In genomic region chr7:79660291-79661150, GRCm38 (mm10) we compare ENCODE assay signal across 8 mouse cellular contexts. TPM values are rescaled to one million over a fixed set of nuclear protein-coding genes. Genes with fewer than 3 reads are reported as not detected.
DNase-seq lines count a peak whose midpoint lies in the region; ATAC-seq and TF ChIP-seq lines count a peak whose summit lies in the region.

No protein-coding gene starts in this region.

- no peak for DNase-seq in heart, adult 2 months
- DNase-seq in heart, postnatal 4 days = no peak
- peak; percentile 34 for DNase-seq in neural tube, embryonic 11.5 days (ENCODE audit: low spot score)
- DNase-seq in ovary, postnatal 36 days (ENCODE audit: low spot score) = no peak
- no peak for DNase-seq in layer of hippocampus, adult 9-11 months

- H3K27ac ChIP-seq in heart, adult 2 months = no peak overlapping the region
- H3K27ac ChIP-seq in embryonic facial prominence, embryonic 13.5 days = peak overlapping the region; percentile 48
- H3K27ac ChIP-seq in intestine, postnatal 0 days (ENCODE audit: low read depth, low read length) = no peak overlapping the region
- H3K27ac ChIP-seq in neural tube, embryonic 11.5 days (ENCODE audit: low read depth, low read length) = no peak overlapping the region

- TF ChIP-seq EP300 in heart, adult 2 months (IDR thresholded peaks at IDR 0.05; ENCODE audit: insufficient read depth, low read depth, low read length) = no peak

- H3K4me2 ChIP-seq in embryonic facial prominence, embryonic 13.5 days = peak overlapping the region; percentile 96
- H3K4me2 ChIP-seq in intestine, postnatal 0 days (replicated peaks; ENCODE audit: low read depth) = peak overlapping the region; percentile 99
- H3K4me2 ChIP-seq in neural tube, embryonic 11.5 days (ENCODE audit: low read depth) = peak overlapping the region; percentile 95

- H3K79me2 ChIP-seq in heart, adult 2 months (replicated peaks; ENCODE audit: control insufficient read depth, insufficient read depth, low read length) = no peaks in the 10 kb centered on the region

- peaks cover 2% of the 10 kb centered on the region; the same call in 1 of the 2 replicates for H3K4me1 ChIP-seq in heart, adult 2 months (ENCODE audit: control insufficient read depth, insufficient read depth, low read length)
- peaks cover 31% of the 10 kb centered on the region for H3K4me1 ChIP-seq in embryonic facial prominence, embryonic 13.5 days
- 0 out of 2 replicates have a peak, but pooled peaks cover 3% of the 10 kb centered on the region for H3K4me1 ChIP-seq in intestine, postnatal 0 days (replicated peaks; ENCODE audit: control insufficient read depth, insufficient read depth, low read length)
- H3K4me1 ChIP-seq in neural tube, embryonic 11.5 days (ENCODE audit: control insufficient read depth, insufficient read depth, low read length) = no peaks in the 10 kb centered on the region; the same call in 1 of the 2 replicates

- intact Hi-C loops in heart, adult 2 months (cut with DNase I) = loop anchor here (5.0 kb wide), 1 partner anchor 67 kb away; no protein-coding TSS in a partner anchor

- under 1% methylated on average over 73 of the region's 73 CpGs for WGBS in heart, adult 2 months
- WGBS in embryonic facial prominence, embryonic 13.5 days = under 1% methylated on average over 73 of the region's 73 CpGs
- under 1% methylated on average over 72 of the region's 73 CpGs for WGBS in intestine, postnatal 0 days
- 0% methylated on average over 73 of the region's 73 CpGs for WGBS in neural tube, embryonic 11.5 days

- H3K9ac ChIP-seq in heart, adult 2 months (ENCODE audit: low read depth, low read length) = peak overlapping the region; percentile 53
- peak overlapping the region; percentile 90 for H3K9ac ChIP-seq in embryonic facial prominence, embryonic 13.5 days
- H3K9ac ChIP-seq in intestine, postnatal 0 days (ENCODE audit: low read depth, low read length) = peak overlapping the region; percentile 79
- peak overlapping the region; percentile 86 for H3K9ac ChIP-seq in neural tube, embryonic 11.5 days (ENCODE audit: low read length)

- peak; percentile 6 for ATAC-seq in CD4-positive, CD25-positive, alpha-beta regulatory T cell, adult 4 months
- no peak; the same call in 1 of the 2 replicates for ATAC-seq in embryonic facial prominence, embryonic 13.5 days (ENCODE audit: insufficient number of reproducible peaks, insufficient read depth, low FRiP score, low TSS enrichment, low read depth)
- peak; percentile 46 for ATAC-seq in intestine, postnatal 0 days
- ATAC-seq in neural tube, embryonic 11.5 days (ENCODE audit: insufficient read depth, low FRiP score, low TSS enrichment) = peak; percentile 22; the same call in 1 of the 2 replicates

- no peaks in the 10 kb centered on the region for H3K36me3 ChIP-seq in heart, adult 2 months (ENCODE audit: control insufficient read depth, insufficient read depth, low read length)
- peaks cover 1% of the 10 kb centered on the region for H3K36me3 ChIP-seq in embryonic facial prominence, embryonic 13.5 days
- no peaks in the 10 kb centered on the region for H3K36me3 ChIP-seq in intestine, postnatal 0 days (ENCODE audit: control insufficient read depth, insufficient read depth)
- H3K36me3 ChIP-seq in neural tube, embryonic 11.5 days (ENCODE audit: control insufficient read depth, insufficient read depth, low read length) = no peaks in the 10 kb centered on the region

- H3K27me3 ChIP-seq in heart, adult 2 months (ENCODE audit: control insufficient read depth, insufficient read depth, low read length) = peaks cover 4% of the 10 kb centered on the region; the same call in 1 of the 2 replicates
- H3K27me3 ChIP-seq in embryonic facial prominence, embryonic 13.5 days = no peaks in the 10 kb centered on the region
- no peaks in the 10 kb centered on the region for H3K27me3 ChIP-seq in intestine, postnatal 0 days (replicated peaks; ENCODE audit: control insufficient read depth, insufficient read depth, low read length)
- H3K27me3 ChIP-seq in neural tube, embryonic 11.5 days (ENCODE audit: control insufficient read depth, insufficient read depth, low read length) = no peaks in the 10 kb centered on the region

- no peaks in the 10 kb centered on the region for H3K9me3 ChIP-seq in embryonic facial prominence, embryonic 13.5 days
- H3K9me3 ChIP-seq in intestine, postnatal 0 days (ENCODE audit: control insufficient read depth) = no peaks in the 10 kb centered on the region
- H3K9me3 ChIP-seq in neural tube, embryonic 11.5 days (ENCODE audit: control insufficient read depth, low read length) = no peaks in the 10 kb centered on the region

- H3K4me3 ChIP-seq in heart, adult 2 months = peak overlapping the region; percentile 67
- peak overlapping the region; percentile 95 for H3K4me3 ChIP-seq in embryonic facial prominence, embryonic 13.5 days
- peak overlapping the region; percentile 90 for H3K4me3 ChIP-seq in intestine, postnatal 0 days (ENCODE audit: low read depth, low read length)
- peak overlapping the region; percentile 86 for H3K4me3 ChIP-seq in neural tube, embryonic 11.5 days (ENCODE audit: low read depth, low read length)

- TF ChIP-seq CTCF in heart, adult 2 months (IDR thresholded peaks at IDR 0.05) = no peak
- TF ChIP-seq CTCF in intestine, postnatal 0 days (IDR thresholded peaks at IDR 0.05; ENCODE audit: low read depth) = no peak

- no peak for TF ChIP-seq POLR2A in heart, adult 2 months (IDR thresholded peaks at IDR 0.05; ENCODE audit: insufficient read depth, low read depth, low read length)

RNA-seq across cellular contexts. Expression of gene Ticrr, which starts 0.5 kb away (rescaled TPM):
- total RNA-seq in heart, adult 2 months (2021) = under 1 TPM; 0.03 to 0.09 TPM
- polyA plus RNA-seq in heart, adult 2 months (2012; rRNA removed) = 0.20 TPM in 1 of 2 replicates, not detected in the other
- 1 to 10 TPM; 5.4 to 5.8 TPM for total RNA-seq in heart, postnatal 4 days (2021)
- polyA plus RNA-seq in CD4-positive, CD25-positive, alpha-beta regulatory T cell, adult 4 months (2017; shearing (Covaris generic)) = under 1 TPM; 0.56 to 0.94 TPM
- 10.2 and 10.9 TPM in 2 replicates for polyA plus RNA-seq in embryonic facial prominence, embryonic 13.5 days (2015; fragmentation: Nextera tagmentation; extraction: Ambion mirVana)
- 1.5 and 1.7 TPM in 2 replicates for polyA plus RNA-seq in intestine, postnatal 0 days (2015; fragmentation: Nextera tagmentation; extraction: Ambion mirVana)
- polyA plus RNA-seq in neural tube, embryonic 11.5 days (2014; fragmentation: Nextera tagmentation; extraction: Ambion mirVana) = 13.2 and 14.0 TPM in 2 replicates

RNA-seq across cellular contexts. Expression of gene Rhcg, which starts 43.1 kb away (rescaled TPM):
- total RNA-seq in heart, adult 2 months (2021) = not detected
- not detected in 2 replicates for polyA plus RNA-seq in heart, adult 2 months (2012; rRNA removed)
- total RNA-seq in heart, postnatal 4 days (2021) = not detected
- polyA plus RNA-seq in CD4-positive, CD25-positive, alpha-beta regulatory T cell, adult 4 months (2017; shearing (Covaris generic)) = not detected
- polyA plus RNA-seq in embryonic facial prominence, embryonic 13.5 days (2015; fragmentation: Nextera tagmentation; extraction: Ambion mirVana) = 0.15 and 0.48 TPM in 2 replicates
- polyA plus RNA-seq in intestine, postnatal 0 days (2015; fragmentation: Nextera tagmentation; extraction: Ambion mirVana) = not detected in 2 replicates
- 0.97 and 1.8 TPM in 2 replicates for polyA plus RNA-seq in neural tube, embryonic 11.5 days (2014; fragmentation: Nextera tagmentation; extraction: Ambion mirVana)

RNA-seq across cellular contexts. Expression of gene Kif7, which starts 55.0 kb away (rescaled TPM):
- 1 to 10 TPM; 1.2 to 1.3 TPM for total RNA-seq in heart, adult 2 months (2021)
- 0.80 and 0.94 TPM in 2 replicates for polyA plus RNA-seq in heart, adult 2 months (2012; rRNA removed)
- total RNA-seq in heart, postnatal 4 days (2021) = 1 to 10 TPM; 4.9 to 5.4 TPM
- under 1 TPM in 1 of 2 experiments, not detected in 1; 0.58 TPM for polyA plus RNA-seq in CD4-positive, CD25-positive, alpha-beta regulatory T cell, adult 4 months (2017; shearing (Covaris generic))
- polyA plus RNA-seq in embryonic facial prominence, embryonic 13.5 days (2015; fragmentation: Nextera tagmentation; extraction: Ambion mirVana) = 7.1 and 7.8 TPM in 2 replicates
- 0.69 and 0.82 TPM in 2 replicates for polyA plus RNA-seq in intestine, postnatal 0 days (2015; fragmentation: Nextera tagmentation; extraction: Ambion mirVana)
- polyA plus RNA-seq in neural tube, embryonic 11.5 days (2014; fragmentation: Nextera tagmentation; extraction: Ambion mirVana) = 5.0 and 5.2 TPM in 2 replicates
